Mouse (Mus musculus): ENCODE measurements around the gene Srl. TPM values are rescaled to one million over a fixed set of nuclear protein-coding genes. Genes with fewer than 3 reads are reported as not detected.

The Srl gene
- polyA plus RNA-seq, 1 experiment, result 12.6 TPM

DNA sequence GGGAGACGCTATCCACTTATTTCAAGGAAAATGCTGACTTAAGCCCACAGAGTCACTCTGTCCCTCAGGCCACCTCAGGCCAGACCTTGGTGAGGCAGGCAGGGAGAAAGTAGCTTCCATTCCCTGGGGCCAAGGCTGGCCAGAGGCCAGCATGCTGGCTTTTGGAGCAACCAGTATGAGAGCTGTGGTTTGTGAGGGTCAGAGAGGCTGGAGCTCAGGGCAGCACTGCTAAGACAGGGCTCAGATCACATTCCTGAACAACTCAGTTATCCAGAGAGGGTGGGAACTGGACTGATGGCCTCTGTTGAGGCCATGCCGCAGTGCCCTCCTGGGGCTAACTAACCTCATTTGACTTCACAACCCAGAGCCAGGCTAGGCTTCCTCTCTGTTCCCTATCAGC, 106.2 kb downstream of the Srl start:
- 79% methylated on average over 2 of the region's 2 CpGs for WGBS
- no peak for DNase-seq
- no peak overlapping the region for H3K4me3 ChIP-seq (replicated peaks; ENCODE audit: extremely low read depth, low read depth, low read length)
- no peaks in the 10 kb centered on the region for H3K4me1 ChIP-seq (ENCODE audit: control insufficient read depth, insufficient read depth, low read length)
- TF ChIP-seq POLR2A (IDR thresholded peaks at IDR 0.05; ENCODE audit: borderline replicate concordance, extremely low read depth, low read depth, low read length), result no peak
- no peak for TF ChIP-seq CTCF (IDR thresholded peaks at IDR 0.05; ENCODE audit: insufficient read depth, low read length)

DNA sequence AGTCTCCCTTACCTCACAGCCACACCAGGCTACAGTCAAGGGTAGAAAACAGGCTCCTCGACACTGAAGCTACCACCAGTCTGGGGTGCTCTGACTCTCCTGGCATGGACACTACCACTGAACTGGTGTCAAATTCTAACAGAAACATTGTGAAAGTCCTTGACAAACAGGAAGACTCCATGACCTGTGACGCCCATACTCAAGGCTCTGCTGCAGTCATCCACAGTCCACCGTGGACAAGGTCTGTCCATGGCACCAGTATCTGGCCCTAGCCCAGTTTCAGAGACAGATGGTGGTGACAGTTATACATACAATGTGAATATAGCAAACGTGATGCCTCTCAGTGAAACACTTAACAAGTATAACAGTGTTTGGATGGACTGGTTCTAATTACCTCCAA, 109.8 kb downstream of the Srl start:
- WGBS, result 57% methylated on average over 4 of the region's 4 CpGs
- no peak overlapping the region for H3K4me3 ChIP-seq (replicated peaks; ENCODE audit: extremely low read depth, low read depth, low read length)
- H3K4me1 ChIP-seq (ENCODE audit: control insufficient read depth, insufficient read depth, low read length), result no peaks in the 10 kb centered on the region
- DNase-seq, result no peak
- TF ChIP-seq CTCF (IDR thresholded peaks at IDR 0.05; ENCODE audit: insufficient read depth, low read length) (no peak), POLR2A (IDR thresholded peaks at IDR 0.05; ENCODE audit: borderline replicate concordance, extremely low read depth, low read depth, low read length) (no peak)

DNA sequence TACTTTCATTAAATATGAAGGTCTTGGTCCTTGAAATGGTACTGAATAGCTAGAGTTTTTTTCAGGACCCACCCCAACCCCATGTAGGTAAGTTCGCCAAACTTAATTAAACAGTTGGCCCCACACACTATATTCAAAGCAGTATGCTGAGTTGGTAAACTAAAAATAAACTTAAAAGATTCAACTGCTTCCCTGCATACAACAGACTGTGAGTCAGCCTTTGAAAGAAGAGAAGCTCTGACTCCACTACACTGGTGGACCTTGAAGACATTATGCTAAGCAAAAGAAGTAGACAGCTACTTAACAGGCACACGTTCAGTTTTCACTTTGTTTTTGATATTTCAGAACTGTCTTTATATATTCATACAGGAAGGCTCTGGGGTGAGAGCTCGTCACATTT, 110.6 kb downstream of the Srl start:
- H3K4me3 ChIP-seq (replicated peaks; ENCODE audit: extremely low read depth, low read depth, low read length), result no peak overlapping the region
- TF ChIP-seq POLR2A (IDR thresholded peaks at IDR 0.05; ENCODE audit: borderline replicate concordance, extremely low read depth, low read depth, low read length) (no peak), CTCF (IDR thresholded peaks at IDR 0.05; ENCODE audit: insufficient read depth, low read length) (no peak)
- WGBS, result 84% methylated on average over 3 of the region's 3 CpGs
- no peaks in the 10 kb centered on the region for H3K4me1 ChIP-seq (ENCODE audit: control insufficient read depth, insufficient read depth, low read length)
- no peak for DNase-seq

DNA sequence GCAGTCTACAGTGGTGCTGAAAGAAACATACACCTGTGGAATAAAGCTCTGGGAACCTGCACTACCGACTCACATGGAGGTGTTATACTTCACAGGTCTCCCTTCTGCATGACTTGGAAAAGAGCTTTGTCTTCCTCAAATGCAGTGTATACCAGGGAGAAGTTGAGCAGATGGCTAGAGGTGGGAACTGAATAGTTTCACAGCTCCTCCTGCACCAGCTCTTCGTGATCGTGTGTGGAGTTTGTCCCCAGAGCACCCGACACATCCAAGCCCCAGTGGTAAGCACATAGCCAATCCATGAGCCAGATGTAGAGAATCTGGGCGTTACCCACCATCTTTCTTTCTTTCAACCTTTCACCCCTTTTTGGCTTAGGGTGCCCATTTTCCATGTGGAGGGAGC, 111.4 kb downstream of the Srl start:
- H3K4me3 ChIP-seq (replicated peaks; ENCODE audit: extremely low read depth, low read depth, low read length), result no peak overlapping the region
- DNase-seq, result no peak
- 74% methylated on average over 5 of the region's 5 CpGs for WGBS
- TF ChIP-seq CTCF (IDR thresholded peaks at IDR 0.05; ENCODE audit: insufficient read depth, low read length), result no peak
- TF ChIP-seq POLR2A (IDR thresholded peaks at IDR 0.05; ENCODE audit: borderline replicate concordance, extremely low read depth, low read depth, low read length), result no peak
- H3K4me1 ChIP-seq (ENCODE audit: control insufficient read depth, insufficient read depth, low read length), result no peaks in the 10 kb centered on the region

Other genes starting within 250 kb of the Srl start
- gene Adcy9, start 121.3 kb downstream of the Srl start, polyA plus RNA-seq (2012; rRNA removed), result 19.8 and 20.8 TPM in 2 replicates
- gene Tfap4, start 18.0 kb upstream of the Srl start, polyA plus RNA-seq (2012; rRNA removed), result 6.0 and 6.9 TPM in 2 replicates
- 66.5 and 76.4 TPM in 2 replicates for gene Glis2, start 52.9 kb upstream of the Srl start, polyA plus RNA-seq (2012; rRNA removed)
- gene Pam16, start 83.2 kb upstream of the Srl start, polyA plus RNA-seq (2012; rRNA removed), result 8.4 and 12.3 TPM in 2 replicates
- gene Vasn, start 98.1 kb upstream of the Srl start, polyA plus RNA-seq (2012; rRNA removed), result 86.4 and 91.1 TPM in 2 replicates
- gene Dnaja3, start 98.2 kb upstream of the Srl start, polyA plus RNA-seq (2012; rRNA removed), result 16.1 and 21.2 TPM in 2 replicates
- 60.6 and 60.9 TPM in 2 replicates for gene Coro7, start 138.0 kb upstream of the Srl start, polyA plus RNA-seq (2012; rRNA removed)
- 4.4 and 5.2 TPM in 2 replicates for gene Nmral1, start 177.5 kb upstream of the Srl start, polyA plus RNA-seq (2012; rRNA removed)
- gene Hmox2, start 184.5 kb upstream of the Srl start, polyA plus RNA-seq (2012; rRNA removed), result 21.3 and 32.1 TPM in 2 replicates
- 76.7 and 93.0 TPM in 2 replicates for gene Cdip1, start 248.5 kb upstream of the Srl start, polyA plus RNA-seq (2012; rRNA removed)